Mouse (Mus musculus) ES-E14 (cell line): ENCODE data around the gene Catspere2. TPM values are rescaled to one million over a fixed set of nuclear protein-coding genes. Genes with fewer than 3 reads are reported as not detected.

ENCODE experiments used
- DNase-seq: peaks from one replicate; pipeline ENCODE4 v3.0.0-alpha.2; 2013; ENCODE audit warnings: low read depth, low spot score
- H3K27ac ChIP-seq: 2 replicates; pipeline ENCODE4 v1.5.1; 2012; ENCODE audit warnings: low read depth, mild to moderate bottlenecking, low read length, moderate library complexity, mixed read lengths; ENCODE audit not compliant: poor library complexity, insufficient read depth, severe bottlenecking
- H3K36me3 ChIP-seq: 2 replicates; pipeline ENCODE4 v1.6.1; 2012; ENCODE audit warnings: mild to moderate bottlenecking, low read length, moderate library complexity, mixed read lengths; ENCODE audit not compliant: control insufficient read depth, poor library complexity, insufficient read depth, severe bottlenecking
- H3K4me1 ChIP-seq, 2 experiments: fragments of 150-350 bp in 1 of 2; sonication (generic) in 1 of 2; 2 replicates each; pipeline ENCODE4 v1.6.1; 2012; ENCODE audit warnings: low read length in 2 of 2, mild to moderate bottlenecking in 1 of 2, mixed read lengths in 1 of 2; ENCODE audit not compliant: control insufficient read depth in 2 of 2, insufficient read depth in 2 of 2, poor library complexity in 1 of 2
- H3K4me3 ChIP-seq, 2 experiments: fragments of 150-350 bp in 1 of 2; sonication (generic) in 1 of 2; 2 replicates each; pipeline ENCODE4 v1.5.1; 2012; ENCODE audit warnings: low read length in 2 of 2, low read depth in 1 of 2, mild to moderate bottlenecking in 1 of 2, mixed read lengths in 1 of 2; ENCODE audit not compliant: insufficient read depth in 1 of 2, poor library complexity in 1 of 2, severe bottlenecking in 1 of 2
- H3K9ac ChIP-seq: 2 replicates; pipeline ENCODE4 v1.6.1; 2012; ENCODE audit warnings: low read depth, mild to moderate bottlenecking, low read length, mixed read lengths; ENCODE audit not compliant: poor library complexity, insufficient read depth, severe bottlenecking
- H3K9me3 ChIP-seq: fragments of 150-350 bp; sonication (generic); 2 replicates; pipeline ENCODE4 v1.6.1; 2012; ENCODE audit warnings: low read depth, mild to moderate bottlenecking, low read length; ENCODE audit not compliant: control insufficient read depth, insufficient read depth
- CHD2 ChIP-seq: IDR thresholded peaks from 2 replicates; pipeline ENCODE4 v1.6.1; 2014; ENCODE audit warnings: mild to moderate bottlenecking, low read depth, low read length, inconsistent platforms
- HCFC1 ChIP-seq: IDR thresholded peaks from 2 replicates; pipeline ENCODE4 v1.6.1; 2012; ENCODE audit warnings: low read length, inconsistent platforms, borderline replicate concordance; ENCODE audit not compliant: insufficient read depth
- MAFK ChIP-seq: IDR thresholded peaks from 2 replicates; pipeline ENCODE4 v1.6.1; 2014; ENCODE audit warnings: mild to moderate bottlenecking, low read depth, low read length, inconsistent platforms; ENCODE audit not compliant: insufficient read depth
- ZC3H11A ChIP-seq: IDR thresholded peaks from 2 replicates; pipeline ENCODE4 v1.6.1; 2012; ENCODE audit warnings: low read depth, mild to moderate bottlenecking, inconsistent platforms, low read length, borderline replicate concordance
- ZNF384 ChIP-seq: IDR thresholded peaks from 2 replicates; pipeline ENCODE4 v1.6.1; 2012; ENCODE audit warnings: low read depth, low read length, inconsistent platforms
- in situ Hi-C, 2 experiments: fragments of 600-800 bp; cut with MboI; formaldehyde crosslinking; loops; one replicate each; pipeline ENCODE4 v1.15.1; 2025; ENCODE audit warnings: low sequenced_read_pairs in 2 of 2, inconsistent platforms in 1 of 2; ENCODE audit not compliant: unreplicated experiment in 2 of 2
- total RNA-seq: library from RNA; depleted of rRNA; stranded (reverse); fragments of 300-350 nt; gene quantifications from 2 replicates; pipeline ENCODE4 v1.2.3, GENCODE M21; 2012; rRNA removed

Gene Catspere2
- total RNA-seq, 1 experiment = 0.04 TPM

- Histone ChIP-seq H3K9me3 (no peaks in the 10 kb centered on the region; the same call in 1 of the 2 replicates), H3K4me3 (no peak overlapping the region), H3K9ac (no peak overlapping the region), H3K4me1 (no peaks in the 10 kb centered on the region), H3K36me3 (no peaks in the 10 kb centered on the region), H3K27ac (no peak overlapping the region)
- in situ Hi-C loops = no loop called here
- no peak for DNase-seq
- no peak for TF ChIP-seq CHD2
- no peak for TF ChIP-seq MAFK
- no peak for TF ChIP-seq ZNF384
- no peak for TF ChIP-seq HCFC1
- no peak for TF ChIP-seq ZC3H11A
Observed at GRCm38 (mm10) chr1:178219166-178220077, 236.2 kb downstream of the Catspere2 start.

Other genes starting within 250 kb of the Catspere2 start
- 63.7 and 96.9 TPM in 2 replicates for gene Adss, start 186.9 kb upstream of the Catspere2 start, total RNA-seq
- 11.8 and 11.9 TPM in 2 replicates for gene Desi2, start 204.0 kb downstream of the Catspere2 start, total RNA-seq